Mouse (Mus musculus): ENCODE data around the gene Pitx2.

- TF ChIP-seq POLR2A (IDR thresholded peaks at IDR 0.05; ENCODE audit: borderline replicate concordance, control insufficient read depth, low read depth, low read length) (no peak), CTCF (IDR thresholded peaks at IDR 0.05; ENCODE audit: control insufficient read depth, insufficient read depth, low read length) (no peak)
Observed at GRCm38 (mm10) chr3:129256766-129257165, 57.1 kb downstream of the Pitx2 start.

Measured in bone marrow, adult 2 months (tissue).